Mouse (Mus musculus): ENCODE measurements around the gene Tmem211.

The Tmem211 gene

DNA sequence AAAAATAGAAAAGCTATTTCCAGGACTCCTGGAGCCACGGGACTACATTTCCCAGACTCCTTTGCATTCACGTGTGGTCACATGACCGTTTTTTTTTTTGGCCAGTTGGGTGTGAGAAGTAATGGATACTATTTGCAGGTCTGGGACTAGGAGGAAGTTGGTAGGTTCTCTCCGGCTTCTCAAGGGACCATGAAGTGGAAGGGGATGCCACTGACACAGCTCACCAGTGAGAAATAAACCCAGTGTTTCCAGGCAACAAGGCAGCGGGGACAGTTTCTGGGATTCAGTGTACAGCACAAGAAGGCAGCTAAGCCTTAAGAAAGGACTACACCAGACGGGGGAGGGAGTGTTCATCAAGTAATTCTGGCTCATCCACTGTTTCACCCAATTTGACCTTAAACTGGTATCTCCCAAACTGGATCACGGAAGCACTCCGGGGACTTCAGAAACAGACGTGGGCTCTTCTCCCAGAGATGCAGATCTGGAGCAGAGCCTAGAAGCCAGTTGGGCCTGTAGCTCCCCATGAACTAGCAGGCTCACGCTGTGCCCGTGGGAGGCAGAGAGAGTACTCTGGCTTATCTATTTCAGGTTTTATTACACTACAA is 44.6 kb downstream of the Tmem211 start:
- peak; percentile 16 to 31 for DNase-seq (ENCODE audit: low spot score in 2 of 2)

- no peak for DNase-seq (ENCODE audit: low spot score in 2 of 2)
These were observed 49.1 kb downstream of the Tmem211 start for GRCm38 (mm10) chr5:113275839-113276238.

GRCm38 (mm10) chr5:113280138-113280856 is 53.6 kb downstream of the Tmem211 start:
- DNase-seq (ENCODE audit: low spot score in 2 of 2) = no peak

GRCm38 (mm10) chr5:113281557-113281956 is 54.8 kb downstream of the Tmem211 start:
- DNase-seq (ENCODE audit: low spot score in 2 of 2) = no peak

- no peak for DNase-seq (ENCODE audit: low spot score in 2 of 2)
These were observed 57.0 kb downstream of the Tmem211 start for GRCm38 (mm10) chr5:113283726-113284125.

DNA sequence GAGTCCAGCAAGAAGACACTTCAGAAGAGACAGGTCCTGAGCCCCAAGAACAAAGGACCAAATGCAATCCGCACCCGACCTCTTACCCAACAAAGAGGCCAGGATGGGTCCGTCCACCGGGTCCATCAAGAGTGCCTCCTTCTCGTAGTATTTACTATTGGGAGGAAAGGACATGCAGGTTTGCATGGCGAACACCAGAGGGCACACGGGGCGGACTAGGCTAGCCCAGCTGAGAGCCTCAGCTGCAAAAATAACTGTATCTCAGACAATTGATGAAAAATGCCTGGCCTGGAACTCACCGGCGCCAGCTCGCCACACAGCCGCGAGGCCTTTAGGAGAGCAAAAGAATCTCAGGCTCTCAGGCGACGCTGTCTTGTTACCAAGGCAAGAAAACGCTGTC is 58.8 kb downstream of the Tmem211 start:
- no peak for DNase-seq (ENCODE audit: low spot score in 2 of 2)

- no peak for DNase-seq (ENCODE audit: low spot score in 2 of 2)
These were observed 59.3 kb downstream of the Tmem211 start for GRCm38 (mm10) chr5:113286048-113286447.

GRCm38 (mm10) chr5:113286591-113287520 is 60.1 kb downstream of the Tmem211 start:
- DNase-seq (ENCODE audit: low spot score in 2 of 2) = no peak

DNA sequence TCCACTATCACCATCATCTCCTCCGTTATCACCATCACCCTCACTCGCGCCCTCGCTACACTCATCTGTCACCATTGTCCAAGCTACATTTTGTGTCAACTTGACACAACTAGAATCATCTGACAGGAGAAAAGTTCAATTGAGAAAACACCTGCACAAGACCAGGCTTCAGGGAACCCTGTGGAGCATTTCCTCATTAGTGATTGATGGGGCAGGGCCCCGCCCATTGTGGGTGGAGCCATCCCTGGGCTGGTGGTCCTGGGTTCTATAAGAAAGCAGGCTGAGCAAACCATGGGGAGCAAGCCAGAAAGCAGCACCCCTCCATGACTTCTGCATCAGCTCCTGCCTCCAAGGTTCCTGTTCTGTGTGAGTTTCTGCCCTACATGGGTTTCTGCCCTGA is 61.1 kb downstream of the Tmem211 start:
- no peak for DNase-seq (ENCODE audit: low spot score in 2 of 2)

DNA sequence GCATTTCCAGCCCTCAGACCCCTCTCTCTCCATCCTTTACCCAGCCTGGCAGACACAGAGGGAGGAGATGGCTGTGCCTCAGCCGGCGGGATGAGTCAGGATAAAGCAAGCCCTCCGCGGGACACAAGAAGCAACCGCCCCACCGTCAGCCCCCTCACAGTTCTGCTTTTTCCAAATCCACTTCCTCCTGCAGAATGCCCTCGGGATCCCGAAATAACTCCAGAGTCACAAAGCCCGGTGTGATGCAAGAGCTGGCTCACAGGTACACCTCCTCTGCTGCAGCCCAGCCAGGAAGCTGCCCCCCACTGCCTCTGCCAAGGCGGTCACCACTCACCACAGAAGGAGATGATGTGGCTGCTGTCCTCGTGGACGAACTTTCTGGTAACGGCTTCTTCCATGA is 61.8 kb downstream of the Tmem211 start:
- DNase-seq (ENCODE audit: low spot score in 2 of 2) = no peak
